Mouse (Mus musculus) liver, embryonic 14.5 days (tissue): ENCODE measurements around the gene Il34. TPM values are rescaled to one million over a fixed set of nuclear protein-coding genes. Genes with fewer than 3 reads are reported as not detected.

ENCODE experiments used
- ATAC-seq: fragments of 200-750 bp; cut with Nextera tagmentation; 2 replicates; pipeline ENCODE4 v1.8.0; 2017; ENCODE audit warnings: moderate number of reproducible peaks, mild to moderate bottlenecking, moderate library complexity; ENCODE audit not compliant: insufficient read depth
- DNase-seq, 3 experiments: peaks; one replicate each; pipeline ENCODE4 v3.0.0-alpha.2; 2012 to 2013; ENCODE audit warnings: low read depth in 3 of 3, low spot score in 3 of 3
- H3K27ac ChIP-seq: fragments of 300-500 bp; sonication (generic); 2 replicates; pipeline ENCODE4 v1.5.1; 2014; ENCODE audit warnings: moderate library complexity, mild to moderate bottlenecking, control low read depth, inconsistent platforms
- H3K27me3 ChIP-seq: fragments of 300-500 bp; sonication (generic); 2 replicates; pipeline ENCODE4 v1.6.1; 2014; ENCODE audit warnings: mild to moderate bottlenecking, low read length, moderate library complexity; ENCODE audit not compliant: control insufficient read depth, insufficient read depth
- H3K36me3 ChIP-seq: fragments of 300-500 bp; sonication (generic); replicated peaks from 2 replicates; pipeline ENCODE4 v1.6.1; 2014; ENCODE audit warnings: low read depth; ENCODE audit not compliant: control insufficient read depth, insufficient read depth
- H3K4me1 ChIP-seq, 2 experiments: fragments of 200-500 bp in 1 of 2; fragments of 300-500 bp in 1 of 2; sonication (generic) in 1 of 2; replicated peaks; 2 replicates each; pipeline ENCODE4 v1.6.1; 2012 to 2014; ENCODE audit warnings: antibody characterized with exemption in 1 of 2, inconsistent platforms in 1 of 2, low read length in 1 of 2; ENCODE audit not compliant: control insufficient read depth in 2 of 2, insufficient read depth in 2 of 2
- H3K4me2 ChIP-seq: fragments of 300-500 bp; sonication (generic); 2 replicates; pipeline ENCODE4 v1.6.1; 2014; ENCODE audit warnings: low read depth, mild to moderate bottlenecking, control low read depth, moderate library complexity
- H3K4me3 ChIP-seq, 2 experiments: fragments of 200-500 bp in 1 of 2; fragments of 300-500 bp in 1 of 2; sonication (generic) in 1 of 2; 2 replicates each; pipeline ENCODE4 v1.5.1; 2012 to 2014; ENCODE audit warnings: low read depth in 2 of 2, low read length in 2 of 2, mild to moderate bottlenecking in 2 of 2, control low read depth in 1 of 2, inconsistent platforms in 1 of 2, moderate library complexity in 1 of 2; ENCODE audit not compliant: insufficient read depth in 1 of 2
- H3K9ac ChIP-seq: fragments of 300-500 bp; sonication (generic); replicated peaks from 2 replicates; pipeline ENCODE4 v1.6.1; 2014; ENCODE audit warnings: mild to moderate bottlenecking, control low read depth, moderate library complexity
- H3K9me3 ChIP-seq: fragments of 300-500 bp; sonication (generic); 2 replicates; pipeline ENCODE4 v1.6.1; 2016; ENCODE audit warnings: low read length, mixed read lengths; ENCODE audit not compliant: control insufficient read depth
- CTCF ChIP-seq: IDR thresholded peaks from 2 replicates; pipeline ENCODE4 v1.5.1; 2016; ENCODE audit warnings: antibody characterized with exemption, low read depth, control low read depth
- EP300 ChIP-seq: IDR thresholded peaks from 2 replicates; pipeline ENCODE4 v1.6.1; 2016; ENCODE audit warnings: antibody characterized with exemption, low read depth
- WGBS: fragments of 180-500 bp; shearing (Covaris S2); extraction: QIAGEN DNeasy Blood & Tissue Kit; methylation state at CpG from one replicate; pipeline ENCODE4 v1.1.7; 2014; ENCODE audit not compliant: insufficient replicate concordance; 5-methylcytosine and 5-hydroxymethylcytosine counted together
- polyA plus RNA-seq, 2 experiments: library from polyadenylated mRNA; depleted of rRNA in 1 of 2; stranded (reverse) in 1 of 2; unstranded in 1 of 2; fragments of >200 nt; fragmentation: Nextera tagmentation in 1 of 2; extraction: Ambion mirVana in 1 of 2; gene quantifications; 2 replicates each; pipeline versions ENCODE4 v1.2.1 to v1.2.3; 2012 to 2014

The Il34 gene
- polyA plus RNA-seq, 2 experiments = not detected

DNA sequence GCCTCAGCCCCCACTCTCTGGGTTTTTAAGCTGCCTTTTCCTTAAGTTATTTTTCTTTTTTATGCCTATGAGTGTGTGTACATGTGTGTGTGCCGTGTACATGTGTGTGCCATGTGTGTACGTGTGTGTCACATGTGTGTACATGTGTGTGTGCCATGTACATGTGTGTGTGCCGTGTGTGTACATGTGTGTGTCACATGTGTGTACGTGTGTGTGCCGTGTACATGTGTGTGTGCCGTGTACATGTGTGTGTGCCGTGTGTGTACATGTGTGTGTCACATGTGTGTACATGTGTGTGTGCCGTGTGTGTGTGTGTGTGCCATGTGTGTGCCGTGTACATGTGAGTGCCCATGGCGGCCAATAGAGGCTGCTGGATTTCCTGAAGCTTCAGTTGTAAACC, 60.6 kb downstream of the Il34 start:
- 74% methylated on average over 10 of the region's 10 CpGs for WGBS
- H3K36me3 ChIP-seq = no peaks in the 10 kb centered on the region
- ATAC-seq (no peak), DNase-seq (no peak)
- no peak overlapping the region for H3K9ac ChIP-seq
- H3K27me3 ChIP-seq = no peaks in the 10 kb centered on the region; the same call in 1 of the 2 replicates
- no peak overlapping the region for H3K4me3 ChIP-seq
- no peak overlapping the region for H3K27ac ChIP-seq
- no peaks in the 10 kb centered on the region for H3K9me3 ChIP-seq
- TF ChIP-seq EP300 (no peak), CTCF (no peak)
- no peak overlapping the region for H3K4me2 ChIP-seq
- no peaks in the 10 kb centered on the region for H3K4me1 ChIP-seq

DNA sequence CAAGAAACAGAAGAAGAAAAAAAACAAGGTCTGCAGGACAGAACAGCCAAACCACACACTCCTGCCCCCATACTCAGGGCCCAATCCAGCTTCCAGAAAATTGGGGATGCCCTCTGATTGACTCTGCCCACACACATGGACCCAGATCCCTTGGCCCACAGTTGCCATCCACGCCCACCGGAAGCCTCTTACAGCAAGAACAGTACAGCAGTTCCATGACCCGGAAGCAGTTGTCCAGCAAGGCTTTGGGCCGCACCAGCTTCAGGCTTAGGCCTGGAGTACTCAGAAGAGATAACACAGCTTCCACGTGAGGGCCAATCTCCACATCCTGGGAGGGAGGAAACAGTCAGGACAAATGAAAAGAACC, 63.3 kb downstream of the Il34 start:
- no peaks in the 10 kb centered on the region for H3K36me3 ChIP-seq
- no peak overlapping the region for H3K27ac ChIP-seq
- no peaks in the 10 kb centered on the region for H3K4me1 ChIP-seq
- no peak overlapping the region for H3K4me3 ChIP-seq
- H3K4me2 ChIP-seq = no peak overlapping the region
- 57% methylated on average over 5 of the region's 5 CpGs for WGBS
- H3K27me3 ChIP-seq = no peaks in the 10 kb centered on the region
- no peak for TF ChIP-seq CTCF
- TF ChIP-seq EP300 = no peak
- no peak overlapping the region for H3K9ac ChIP-seq
- H3K9me3 ChIP-seq = no peaks in the 10 kb centered on the region
- DNase-seq (no peak), ATAC-seq (no peak)

DNA sequence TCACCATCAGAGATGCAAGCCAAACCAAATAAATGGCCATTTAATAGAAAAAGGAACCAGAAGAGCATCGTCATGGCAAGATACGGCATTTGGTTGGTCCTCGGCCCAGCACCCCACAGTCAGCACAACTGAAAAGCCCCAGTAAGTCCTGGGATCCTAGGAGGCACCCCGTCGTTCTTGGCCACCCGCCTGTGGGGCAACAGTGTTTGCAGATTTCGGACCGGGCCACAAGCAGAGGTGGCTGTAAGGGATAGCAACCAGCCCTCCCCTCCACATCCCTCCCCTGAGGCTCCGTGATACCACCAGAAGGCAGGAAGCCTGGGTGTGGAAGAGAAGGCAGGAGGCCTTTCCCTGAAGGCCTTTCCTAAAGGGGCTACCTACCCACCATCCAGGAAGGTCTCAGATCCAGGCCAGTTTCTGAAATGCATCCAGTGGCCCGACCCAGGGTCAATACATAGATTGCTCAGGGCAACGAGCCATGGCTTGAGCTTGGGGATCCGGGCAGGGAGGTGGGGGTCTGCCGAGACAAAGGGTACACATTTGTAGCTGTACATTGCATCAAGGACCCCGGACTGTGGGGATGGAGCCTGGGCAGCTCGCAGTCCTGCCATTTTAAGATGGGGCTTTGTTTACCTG, 63.8 kb downstream of the Il34 start:
- Histone ChIP-seq H3K4me2 (no peak overlapping the region), H3K9ac (no peak overlapping the region), H3K36me3 (no peaks in the 10 kb centered on the region), H3K27ac (no peak overlapping the region), H3K4me3 (no peak overlapping the region), H3K9me3 (no peaks in the 10 kb centered on the region), H3K4me1 (no peaks in the 10 kb centered on the region), H3K27me3 (no peaks in the 10 kb centered on the region)
- 63% methylated on average over 15 of the region's 15 CpGs for WGBS
- TF ChIP-seq EP300 = no peak
- TF ChIP-seq CTCF = no peak
- ATAC-seq (no peak), DNase-seq (no peak)

DNA sequence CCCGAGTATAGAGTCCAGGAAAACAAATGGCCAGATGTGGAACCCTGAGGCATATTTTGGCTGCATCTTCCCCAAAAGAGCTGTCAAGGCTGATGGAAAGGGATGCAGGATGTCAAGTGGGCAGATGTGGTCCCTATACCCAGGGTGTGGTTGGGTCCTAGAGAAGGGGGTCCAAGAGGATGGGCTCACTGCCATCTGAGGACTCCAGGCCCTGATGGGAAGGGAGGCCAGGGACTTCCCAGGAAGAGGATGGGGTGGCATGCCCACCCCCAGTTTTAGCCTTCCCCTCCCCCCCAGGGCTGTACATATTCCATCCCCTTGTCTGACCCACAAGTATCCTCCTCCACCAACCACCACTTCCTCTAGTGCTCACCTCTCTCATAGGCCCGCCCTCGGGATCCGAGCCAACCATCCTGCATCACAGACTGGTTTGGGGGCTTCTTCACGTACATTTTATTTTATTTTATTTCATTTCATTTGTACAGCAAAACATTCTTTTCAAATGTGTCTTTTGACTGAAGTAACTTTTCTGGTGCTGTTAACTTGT, 65.0 kb downstream of the Il34 start:
- Histone ChIP-seq H3K4me1 (no peaks in the 10 kb centered on the region), H3K9ac (no peak overlapping the region), H3K36me3 (no peaks in the 10 kb centered on the region), H3K9me3 (no peaks in the 10 kb centered on the region), H3K27ac (no peak overlapping the region), H3K4me2 (no peak overlapping the region), H3K27me3 (no peaks in the 10 kb centered on the region), H3K4me3 (no peak overlapping the region)
- WGBS = 56% methylated on average over 5 of the region's 5 CpGs
- no peak for ATAC-seq
- no peak for DNase-seq
- TF ChIP-seq CTCF (no peak), EP300 (no peak)

DNA sequence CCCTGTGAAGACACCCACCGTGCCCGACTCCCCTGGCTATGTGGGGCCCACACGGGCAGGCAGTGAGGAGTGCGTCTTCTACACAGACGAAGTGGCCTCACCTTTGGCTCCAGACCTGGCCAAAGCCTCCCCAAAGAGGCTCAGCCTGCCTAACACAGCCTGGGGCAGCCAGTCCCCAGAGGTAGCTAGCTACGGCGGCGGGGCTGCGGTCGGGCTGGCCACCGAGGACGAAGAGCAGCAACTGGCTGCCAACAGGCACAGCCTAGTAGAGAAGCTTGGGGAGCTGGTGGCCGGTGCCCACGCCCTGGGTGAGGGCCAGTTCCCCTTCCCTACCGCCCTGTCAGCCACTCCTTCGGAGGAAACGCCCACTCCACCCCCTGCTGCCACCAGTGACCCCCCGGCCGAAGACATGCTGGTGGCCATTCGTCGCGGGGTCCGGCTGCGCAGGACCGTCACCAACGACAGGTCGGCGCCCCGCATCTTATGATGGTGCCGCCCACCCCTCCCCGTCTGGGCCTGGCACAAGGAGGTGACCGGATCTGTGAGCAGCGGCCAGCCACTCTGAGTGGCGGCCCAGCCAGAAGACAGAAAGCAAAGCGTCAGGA, 67.0 kb downstream of the Il34 start:
- no peak for DNase-seq
- Histone ChIP-seq H3K9ac (no peak overlapping the region), H3K27me3 (no peaks in the 10 kb centered on the region), H3K4me1 (no peaks in the 10 kb centered on the region), H3K36me3 (no peaks in the 10 kb centered on the region), H3K9me3 (no peaks in the 10 kb centered on the region), H3K4me3 (no peak overlapping the region), H3K4me2 (no peak overlapping the region), H3K27ac (no peak overlapping the region)
- no peak for ATAC-seq
- TF ChIP-seq EP300 = no peak
- no peak for TF ChIP-seq CTCF
- 84% methylated on average over 35 of the region's 35 CpGs for WGBS
